Mouse (Mus musculus): ENCODE data around the gene Gbx2. TPM values are rescaled to one million over a fixed set of nuclear protein-coding genes. Genes with fewer than 3 reads are reported as not detected.

The Gbx2 gene
- polyA plus RNA-seq, 1 experiment from 2014 or later: 0.28 TPM

DNA sequence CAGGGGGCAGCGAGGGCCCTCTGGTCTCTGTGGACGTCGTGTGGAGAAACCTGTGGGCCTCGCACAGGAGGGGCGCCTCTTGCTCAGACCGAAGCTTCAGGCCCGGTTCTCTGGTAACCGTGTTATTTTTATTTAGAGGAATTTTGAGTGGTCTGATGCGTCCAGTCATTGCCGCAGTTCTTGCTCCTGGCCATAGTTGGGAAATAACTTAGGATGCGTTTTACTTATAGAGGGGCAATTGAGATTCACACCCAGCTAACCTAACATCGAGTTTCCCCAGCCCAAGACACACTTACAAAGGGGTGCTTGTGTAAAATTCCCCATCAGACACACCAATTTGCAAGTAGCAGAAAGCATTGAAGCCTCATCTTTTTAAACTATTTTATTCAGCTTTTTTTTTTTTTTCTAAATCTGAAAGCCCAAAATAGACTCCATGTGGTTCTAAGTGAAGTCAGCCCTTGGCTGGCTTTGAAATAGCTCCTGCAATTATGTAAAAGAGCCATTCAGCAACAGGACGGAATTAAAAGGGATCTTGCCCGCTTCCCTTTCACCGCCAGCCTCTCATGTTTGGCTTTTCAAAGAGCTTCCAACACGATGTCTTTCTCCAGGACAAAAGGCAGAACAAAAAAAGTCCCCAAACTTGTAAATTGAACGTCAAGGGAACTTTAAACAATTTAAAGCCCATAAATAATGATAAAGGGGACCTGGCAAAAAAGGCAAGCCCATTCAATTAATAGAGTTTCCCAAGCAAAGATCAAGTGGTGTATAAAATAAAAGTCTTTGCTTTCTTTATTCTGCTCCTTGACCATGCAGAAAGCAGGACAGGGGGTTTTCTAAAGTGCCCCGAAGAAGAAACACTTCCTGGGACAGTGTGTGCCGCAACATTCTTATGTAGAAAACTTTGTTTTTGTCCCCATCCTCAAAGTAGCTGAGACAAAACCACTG lies 3.6 kb upstream of the Gbx2 start:
- Histone ChIP-seq H3K4me3 (replicated peaks) (no peak overlapping the region), H3K9me3 (replicated peaks) (no peaks in the 10 kb centered on the region), H3K36me3 (no peaks in the 10 kb centered on the region), H3K27ac (replicated peaks) (no peak overlapping the region), H3K9ac (no peak overlapping the region), H3K4me2 (replicated peaks) (no peak overlapping the region), H3K4me1 (peaks cover 39% of the 10 kb centered on the region), H3K27me3 (peaks cover 98% of the 10 kb centered on the region)
- 4% methylated on average over 19 of the region's 19 CpGs for WGBS
- ATAC-seq (ENCODE audit: insufficient number of reproducible peaks, low FRiP score, low TSS enrichment, low read depth): no peak

DNA sequence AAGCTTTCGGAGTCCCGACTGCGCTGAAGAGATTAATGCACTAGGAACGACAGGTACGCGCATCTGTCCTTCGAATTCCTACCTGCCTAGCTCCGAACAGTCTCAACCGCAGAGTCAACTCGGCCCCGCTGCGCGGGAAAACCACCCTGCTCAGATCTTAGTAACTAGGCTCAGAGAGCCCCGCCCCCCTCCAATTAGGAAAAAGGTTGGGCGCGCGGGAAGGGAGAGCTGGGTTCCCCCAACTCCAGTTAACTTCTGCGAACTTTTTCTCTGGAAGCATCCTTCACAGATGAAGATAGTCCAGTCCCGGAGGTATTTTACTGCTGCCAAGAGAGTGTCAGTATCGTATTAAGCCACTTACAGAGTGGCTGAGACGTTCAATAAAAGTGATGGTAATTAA lies 2.8 kb upstream of the Gbx2 start:
- H3K27ac ChIP-seq (replicated peaks): no peak overlapping the region
- no peak overlapping the region for H3K9ac ChIP-seq
- under 1% methylated on average over 21 of the region's 21 CpGs for WGBS
- no peaks in the 10 kb centered on the region for H3K36me3 ChIP-seq
- ATAC-seq (ENCODE audit: insufficient number of reproducible peaks, low FRiP score, low TSS enrichment, low read depth): no peak
- no peak overlapping the region for H3K4me3 ChIP-seq (replicated peaks)
- peaks cover 46% of the 10 kb centered on the region for H3K4me1 ChIP-seq
- no peak overlapping the region for H3K4me2 ChIP-seq (replicated peaks)
- H3K27me3 ChIP-seq: peaks cover 98% of the 10 kb centered on the region
- H3K9me3 ChIP-seq (replicated peaks): no peaks in the 10 kb centered on the region

DNA sequence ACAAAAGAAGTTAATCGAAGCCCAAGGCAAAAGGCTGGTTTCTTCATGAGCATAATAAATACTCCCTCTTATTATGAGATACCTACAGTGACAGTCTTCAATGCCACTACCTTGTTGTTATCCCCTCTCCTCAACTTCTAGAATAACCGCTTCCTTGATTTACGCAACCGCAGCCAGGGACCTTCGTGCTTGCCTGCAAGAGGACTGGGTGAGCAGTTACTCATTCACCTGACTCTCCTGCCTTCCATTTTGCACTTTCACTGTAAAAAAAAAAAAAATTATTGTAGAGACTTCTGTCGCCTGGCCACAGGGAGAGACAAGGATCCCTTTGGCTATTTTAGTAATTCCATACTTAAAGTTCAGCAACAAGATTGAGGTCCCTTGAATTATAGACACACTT lies 2.0 kb upstream of the Gbx2 start:
- Histone ChIP-seq H3K27ac (replicated peaks) (no peak overlapping the region), H3K9me3 (replicated peaks) (no peaks in the 10 kb centered on the region), H3K9ac (no peak overlapping the region), H3K4me3 (replicated peaks) (no peak overlapping the region), H3K36me3 (no peaks in the 10 kb centered on the region), H3K4me2 (replicated peaks) (no peak overlapping the region), H3K4me1 (peaks cover 50% of the 10 kb centered on the region), H3K27me3 (peaks cover 99% of the 10 kb centered on the region)
- ATAC-seq (ENCODE audit: insufficient number of reproducible peaks, low FRiP score, low TSS enrichment, low read depth): no peak
- WGBS: 4% methylated on average over 6 of the region's 6 CpGs

DNA sequence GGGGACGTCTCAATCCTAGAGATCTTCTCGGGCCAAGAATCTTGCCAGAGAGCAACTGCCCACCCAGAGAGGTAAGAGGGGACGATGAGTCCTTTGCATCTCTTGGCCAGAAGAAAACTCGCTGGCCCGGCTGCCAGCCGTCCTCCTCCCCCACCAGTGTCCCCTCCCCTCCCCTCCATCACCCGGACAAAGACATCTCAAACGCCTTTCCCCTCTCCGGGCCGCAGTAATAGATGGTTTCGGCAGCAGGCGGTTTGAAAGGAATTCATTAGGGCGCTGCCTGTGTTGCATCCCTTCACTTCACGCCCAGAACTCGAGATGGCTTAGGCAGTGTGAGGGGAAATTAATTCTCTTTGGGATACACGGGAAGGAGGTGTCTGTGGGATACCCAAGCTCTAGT lies 1.6 kb upstream of the Gbx2 start:
- H3K27me3 ChIP-seq: peaks cover 99% of the 10 kb centered on the region
- H3K4me3 ChIP-seq (replicated peaks): no peak overlapping the region
- WGBS: 5% methylated on average over 16 of the region's 16 CpGs
- no peaks in the 10 kb centered on the region for H3K9me3 ChIP-seq (replicated peaks)
- no peak overlapping the region for H3K27ac ChIP-seq (replicated peaks)
- no peak overlapping the region for H3K4me2 ChIP-seq (replicated peaks)
- H3K9ac ChIP-seq: no peak overlapping the region
- H3K4me1 ChIP-seq: peaks cover 51% of the 10 kb centered on the region
- H3K36me3 ChIP-seq: no peaks in the 10 kb centered on the region
- no peak for ATAC-seq (ENCODE audit: insufficient number of reproducible peaks, low FRiP score, low TSS enrichment, low read depth)

DNA sequence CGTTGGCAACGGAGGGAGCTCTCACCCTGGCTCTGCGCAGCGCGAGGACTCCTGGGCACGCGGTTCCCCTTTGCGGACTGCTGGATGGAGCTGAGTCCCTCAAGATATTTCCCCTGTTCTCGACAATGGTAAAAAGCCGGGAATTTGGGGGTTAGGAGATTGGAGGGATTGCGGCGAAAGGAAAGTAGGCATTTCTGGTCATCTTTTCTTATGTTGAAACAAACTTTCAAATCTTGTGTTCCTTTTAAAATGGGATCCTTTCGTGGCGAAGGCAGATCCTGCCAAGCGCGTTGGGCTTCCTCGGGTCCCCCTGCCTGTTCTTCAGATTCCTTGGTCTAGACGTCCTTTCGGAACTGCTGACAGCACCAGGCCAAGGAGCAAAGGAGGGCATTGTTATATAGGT lies 1.0 kb upstream of the Gbx2 start:
- H3K27ac ChIP-seq (replicated peaks): no peak overlapping the region
- 2% methylated on average over 19 of the region's 19 CpGs for WGBS
- peaks cover 99% of the 10 kb centered on the region for H3K27me3 ChIP-seq
- peaks cover 56% of the 10 kb centered on the region for H3K4me1 ChIP-seq
- no peak overlapping the region for H3K9ac ChIP-seq
- H3K36me3 ChIP-seq: no peaks in the 10 kb centered on the region
- H3K4me3 ChIP-seq (replicated peaks): peak overlapping the region; percentile 42; the same call in 1 of the 2 replicates
- no peak overlapping the region for H3K4me2 ChIP-seq (replicated peaks)
- no peak for ATAC-seq (ENCODE audit: insufficient number of reproducible peaks, low FRiP score, low TSS enrichment, low read depth)
- H3K9me3 ChIP-seq (replicated peaks): no peaks in the 10 kb centered on the region

DNA sequence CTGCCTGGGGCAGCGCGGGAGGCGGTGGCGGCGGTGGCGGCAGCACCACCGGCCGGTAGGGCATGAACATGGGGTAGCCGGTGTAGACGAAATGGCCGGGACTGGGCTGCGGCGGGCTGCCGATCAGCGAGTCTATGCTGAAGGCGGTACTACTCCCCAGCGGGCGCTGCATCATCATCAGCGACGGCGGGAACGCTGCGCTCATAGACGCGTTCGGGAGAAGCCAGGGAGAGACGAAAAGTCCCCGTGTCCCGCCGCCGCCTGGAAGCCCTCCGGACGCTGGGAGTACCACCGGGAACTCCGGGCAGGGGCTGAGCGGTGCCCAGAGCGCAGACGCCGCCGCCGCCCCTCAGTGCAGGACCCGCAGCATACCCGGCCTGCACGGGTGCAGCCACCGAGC lies 428 bp downstream of the Gbx2 start:
- H3K4me1 ChIP-seq: peaks cover 55% of the 10 kb centered on the region
- peak overlapping the region; percentile 74 for H3K4me2 ChIP-seq (replicated peaks)
- no peak overlapping the region for H3K9ac ChIP-seq
- no peaks in the 10 kb centered on the region for H3K36me3 ChIP-seq
- H3K27me3 ChIP-seq: peaks cover 99% of the 10 kb centered on the region
- H3K4me3 ChIP-seq (replicated peaks): peak overlapping the region; percentile 42
- no peak overlapping the region for H3K27ac ChIP-seq (replicated peaks)
- ATAC-seq (ENCODE audit: insufficient number of reproducible peaks, low FRiP score, low TSS enrichment, low read depth): no peak
- under 1% methylated on average over 42 of the region's 45 CpGs for WGBS
- no peaks in the 10 kb centered on the region for H3K9me3 ChIP-seq (replicated peaks)

DNA sequence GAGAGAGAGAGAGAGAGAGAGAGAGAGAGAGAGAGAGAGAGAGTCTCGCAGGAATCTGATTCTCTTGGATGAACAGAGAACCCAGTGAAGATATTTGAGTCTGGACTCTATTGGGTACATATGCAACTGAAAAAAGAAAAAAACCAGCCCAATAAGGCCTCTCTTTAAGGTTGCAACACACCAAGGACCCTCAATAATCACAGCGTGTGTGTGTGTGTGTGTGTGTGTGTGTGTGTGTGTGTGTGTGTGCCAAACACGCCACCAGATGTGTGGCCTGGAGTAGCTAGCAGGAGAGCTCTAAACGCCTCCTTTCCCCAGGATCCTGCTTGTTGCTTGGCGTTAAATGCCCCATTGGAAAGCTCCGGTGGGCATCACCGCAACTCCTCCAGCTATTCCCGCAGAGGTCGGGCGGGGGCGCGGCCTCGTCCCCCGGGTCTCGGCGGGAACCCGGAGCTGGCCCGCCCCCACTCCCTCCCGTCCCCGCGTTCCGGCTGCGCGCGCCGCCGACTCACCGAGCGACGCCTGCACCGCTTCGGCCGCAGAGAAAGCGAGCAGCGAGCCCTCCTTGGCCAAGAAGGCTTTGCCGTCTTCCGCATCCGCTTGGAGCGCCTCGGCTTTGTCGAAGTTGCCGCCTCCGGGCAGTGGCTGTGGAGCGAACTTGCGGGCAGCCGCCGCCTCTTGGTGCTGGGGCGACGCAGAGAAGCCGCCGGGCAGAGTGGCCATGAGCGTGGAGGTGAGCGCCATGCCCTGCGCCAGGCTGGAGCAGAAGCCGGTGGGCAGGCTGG lies 1.1 kb downstream of the Gbx2 start:
- H3K27me3 ChIP-seq: peaks cover 99% of the 10 kb centered on the region
- no peaks in the 10 kb centered on the region for H3K9me3 ChIP-seq (replicated peaks)
- H3K9ac ChIP-seq: no peak overlapping the region
- peaks cover 55% of the 10 kb centered on the region for H3K4me1 ChIP-seq
- H3K4me3 ChIP-seq (replicated peaks): peak overlapping the region; percentile 42
- WGBS: under 1% methylated on average over 55 of the region's 55 CpGs
- no peak overlapping the region for H3K27ac ChIP-seq (replicated peaks)
- no peak for ATAC-seq (ENCODE audit: insufficient number of reproducible peaks, low FRiP score, low TSS enrichment, low read depth)
- peak overlapping the region; percentile 74 for H3K4me2 ChIP-seq (replicated peaks)
- no peaks in the 10 kb centered on the region for H3K36me3 ChIP-seq

DNA sequence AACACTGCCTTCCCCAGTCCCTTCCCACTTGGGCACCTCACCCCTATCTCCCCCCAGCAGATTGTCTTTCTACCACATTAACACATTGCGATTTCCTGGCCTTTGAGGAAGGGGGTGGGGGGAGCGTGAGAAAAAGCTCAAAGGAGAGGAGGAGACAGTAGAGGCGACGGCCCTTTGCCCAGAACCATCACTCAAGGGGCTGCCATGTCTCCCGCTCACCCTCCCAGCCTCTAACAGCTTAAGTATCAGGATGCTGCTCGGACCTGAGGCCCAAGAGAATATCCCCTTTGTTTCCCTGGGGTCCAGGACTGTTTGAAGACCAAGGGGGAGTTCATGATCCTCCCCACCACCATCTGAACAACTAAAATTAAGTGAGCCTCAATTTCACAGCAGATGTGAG lies 1.8 kb downstream of the Gbx2 start:
- Histone ChIP-seq H3K9ac (no peak overlapping the region), H3K4me1 (peaks cover 52% of the 10 kb centered on the region), H3K36me3 (no peaks in the 10 kb centered on the region), H3K4me2 (replicated peaks) (peak overlapping the region; percentile 27), H3K27me3 (peaks cover 99% of the 10 kb centered on the region), H3K27ac (replicated peaks) (no peak overlapping the region), H3K4me3 (replicated peaks) (peak overlapping the region; percentile 16; the same call in 1 of the 2 replicates), H3K9me3 (replicated peaks) (no peaks in the 10 kb centered on the region)
- WGBS: 9% methylated on average over 6 of the region's 6 CpGs
- ATAC-seq (ENCODE audit: insufficient number of reproducible peaks, low FRiP score, low TSS enrichment, low read depth): no peak

DNA sequence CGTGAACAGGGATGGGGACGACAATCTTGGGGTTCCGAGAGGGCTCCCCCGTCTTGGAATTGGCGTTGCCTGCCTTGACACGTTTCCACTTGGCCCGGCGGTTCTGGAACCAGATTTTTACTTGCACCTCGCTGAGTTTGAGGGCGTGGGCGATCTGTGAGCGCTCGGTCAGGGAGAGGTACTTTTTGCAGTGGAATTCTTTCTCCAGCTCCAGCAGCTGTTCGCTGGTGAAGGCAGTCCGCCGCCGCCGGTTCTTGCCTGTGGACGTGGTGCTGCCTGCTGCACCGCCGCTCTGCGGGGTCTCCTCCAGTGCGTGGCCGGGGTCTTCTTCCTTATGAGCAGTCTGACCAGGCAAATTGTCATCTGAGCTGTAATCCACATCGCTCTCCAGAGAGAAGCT lies 2.3 kb downstream of the Gbx2 start:
- peaks cover 99% of the 10 kb centered on the region for H3K27me3 ChIP-seq
- H3K27ac ChIP-seq (replicated peaks): no peak overlapping the region
- no peak for ATAC-seq (ENCODE audit: insufficient number of reproducible peaks, low FRiP score, low TSS enrichment, low read depth)
- H3K9ac ChIP-seq: no peak overlapping the region
- WGBS: 6% methylated on average over 25 of the region's 25 CpGs
- H3K4me1 ChIP-seq: peaks cover 47% of the 10 kb centered on the region
- peak overlapping the region; percentile 27 for H3K4me2 ChIP-seq (replicated peaks)
- peak overlapping the region; percentile 16 for H3K4me3 ChIP-seq (replicated peaks)
- H3K36me3 ChIP-seq: no peaks in the 10 kb centered on the region
- H3K9me3 ChIP-seq (replicated peaks): no peaks in the 10 kb centered on the region

DNA sequence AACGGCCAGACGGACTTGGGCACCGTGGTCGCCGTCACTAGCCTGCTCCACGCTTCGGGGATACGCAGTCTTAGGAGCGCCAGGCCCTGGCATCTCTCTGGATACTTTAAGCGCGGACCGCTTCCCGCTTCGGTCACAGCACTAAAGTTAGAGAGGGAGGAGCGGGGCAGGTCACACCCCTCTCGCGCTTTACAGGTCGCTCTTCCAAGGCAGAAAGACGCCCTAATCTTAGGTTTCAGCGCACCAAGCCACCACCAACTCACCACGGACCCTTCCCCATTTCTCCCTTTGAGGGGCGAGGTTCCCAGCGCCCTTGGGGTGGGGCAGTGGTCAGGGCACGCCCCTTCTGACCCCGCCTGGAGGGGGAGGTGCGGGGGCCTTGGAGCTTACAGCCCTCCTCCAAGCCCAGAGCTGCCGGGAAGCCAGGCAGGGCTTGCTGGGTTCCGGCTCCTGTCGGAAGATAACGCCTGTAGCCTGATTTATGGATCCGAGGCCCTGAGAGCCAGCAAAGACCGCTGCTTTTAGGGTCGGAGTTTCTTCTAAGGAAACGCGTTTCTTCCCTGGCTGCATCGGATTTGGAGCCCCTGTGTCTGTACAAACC lies 3.8 kb downstream of the Gbx2 start:
- Histone ChIP-seq H3K4me1 (peaks cover 54% of the 10 kb centered on the region), H3K9ac (no peak overlapping the region), H3K9me3 (replicated peaks) (no peaks in the 10 kb centered on the region)

DNA sequence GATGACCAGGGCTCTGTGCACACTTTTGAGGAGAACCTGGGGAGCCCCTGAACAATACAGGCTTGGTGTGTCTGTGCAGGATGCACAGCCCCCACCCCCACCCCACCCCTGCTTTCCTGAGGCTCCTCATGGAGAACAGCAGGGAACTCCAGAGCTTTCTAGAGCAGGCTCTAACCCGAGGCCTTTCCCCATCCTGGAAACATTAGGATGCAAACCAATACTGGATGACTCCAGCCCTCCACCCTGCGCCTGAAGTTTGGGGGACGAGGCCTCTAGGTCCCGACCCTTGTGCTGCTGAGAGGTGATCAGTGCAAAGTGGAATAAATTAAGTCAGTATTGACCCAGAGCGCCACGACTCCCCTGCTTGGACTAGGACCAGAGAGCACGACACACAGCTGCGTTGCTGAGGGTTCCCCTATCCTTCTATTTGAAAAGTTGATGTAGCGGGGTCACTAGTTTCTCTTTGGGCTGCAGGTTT lies 4.4 kb downstream of the Gbx2 start:
- WGBS: 10% methylated on average over 9 of the region's 9 CpGs
- Histone ChIP-seq H3K27ac (replicated peaks) (no peak overlapping the region), H3K4me2 (replicated peaks) (peak overlapping the region; percentile 42; the same call in 1 of the 2 replicates), H3K4me1 (peaks cover 50% of the 10 kb centered on the region), H3K27me3 (peaks cover 99% of the 10 kb centered on the region), H3K9ac (no peak overlapping the region), H3K36me3 (no peaks in the 10 kb centered on the region), H3K9me3 (replicated peaks) (no peaks in the 10 kb centered on the region), H3K4me3 (replicated peaks) (peak overlapping the region; percentile 22; the same call in 1 of the 2 replicates)
- no peak for ATAC-seq (ENCODE audit: insufficient number of reproducible peaks, low FRiP score, low TSS enrichment, low read depth)

More for the DNA sequence above, 3.8 kb downstream of the Gbx2 start:
- WGBS: 1% methylated on average over 36 of the region's 36 CpGs
- H3K36me3 ChIP-seq: no peaks in the 10 kb centered on the region
- peak overlapping the region; percentile 42 for H3K4me2 ChIP-seq (replicated peaks)
- H3K27ac ChIP-seq (replicated peaks): no peak overlapping the region
- ATAC-seq (ENCODE audit: insufficient number of reproducible peaks, low FRiP score, low TSS enrichment, low read depth): no peak
- peaks cover 99% of the 10 kb centered on the region for H3K27me3 ChIP-seq
- H3K4me3 ChIP-seq (replicated peaks): peak overlapping the region; percentile 22

Measured in embryonic facial prominence, embryonic 15.5 days (tissue).